Mouse (Mus musculus): Measurements from ENCODE around the gene Depdc5. TPM values are rescaled to one million over a fixed set of nuclear protein-coding genes. Genes with fewer than 3 reads are reported as not detected.
A peak's percentile ranks its signal among the peaks of the same experiment; 100 is the strongest.

Gene Depdc5
- total RNA-seq, 2 experiments from 2014 or later: 67.7 to 69.6 TPM

GRCm38 (mm10) chr5:32922906-32923305, 59.4 kb downstream of the Depdc5 start:
- peak overlapping the region; percentile 57 for H3K27ac ChIP-seq
- no peak for TF ChIP-seq CTCF (IDR thresholded peaks at IDR 0.05)
- intact Hi-C loops (cut with DNase I): no loop called here
- H3K4me3 ChIP-seq: no peak overlapping the region
- DNase-seq (ENCODE audit: extremely low spot score in 1 of 2, low spot score in 2 of 2): no peak

GRCm38 (mm10) chr5:32930761-32931160, 67.3 kb downstream of the Depdc5 start:
- peak; percentile 50 to 52 for DNase-seq (ENCODE audit: extremely low spot score in 1 of 2, low spot score in 2 of 2)
- Histone ChIP-seq H3K4me3 (no peak overlapping the region), H3K27ac (peak overlapping the region; percentile 85)
- intact Hi-C loops (cut with DNase I): loop anchor here (1.0 to 5.0 kb wide), 2 partner anchors 60 to 102 kb away; no protein-coding TSS in a partner anchor
- TF ChIP-seq CTCF (IDR thresholded peaks at IDR 0.05): no peak

GRCm38 (mm10) chr5:32934654-32935053, 71.2 kb downstream of the Depdc5 start:
- intact Hi-C loops (cut with DNase I): loop anchor here (5.0 kb wide), 1 partner anchor 98 kb away; no protein-coding TSS in a partner anchor
- peak; percentile 37 for TF ChIP-seq CTCF (IDR thresholded peaks at IDR 0.05)
- H3K27ac ChIP-seq: no peak overlapping the region
- no peak overlapping the region for H3K4me3 ChIP-seq
- DNase-seq (ENCODE audit: extremely low spot score in 1 of 2, low spot score in 2 of 2): no peak

DNA sequence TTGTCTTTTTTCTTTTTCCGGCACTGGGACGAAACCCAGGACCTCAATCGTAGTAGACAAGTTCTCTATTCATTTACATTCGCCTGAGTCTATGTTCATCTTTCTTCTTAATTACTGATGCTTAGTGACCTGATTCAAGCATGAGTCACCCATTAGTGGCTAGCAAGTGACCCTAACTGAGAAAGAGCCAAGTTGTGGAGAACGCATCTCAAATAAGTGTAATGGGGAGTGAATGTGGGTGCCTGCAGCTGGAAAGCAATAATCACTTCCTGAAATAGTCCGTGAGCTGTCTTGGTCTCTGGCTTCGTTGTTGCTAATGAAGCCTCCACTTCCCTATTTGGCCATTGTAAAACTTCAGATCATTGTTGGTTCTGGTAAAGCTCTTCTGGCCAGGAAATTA, 77.1 kb downstream of the Depdc5 start:
- intact Hi-C loops (cut with DNase I): no loop called here

DNA sequence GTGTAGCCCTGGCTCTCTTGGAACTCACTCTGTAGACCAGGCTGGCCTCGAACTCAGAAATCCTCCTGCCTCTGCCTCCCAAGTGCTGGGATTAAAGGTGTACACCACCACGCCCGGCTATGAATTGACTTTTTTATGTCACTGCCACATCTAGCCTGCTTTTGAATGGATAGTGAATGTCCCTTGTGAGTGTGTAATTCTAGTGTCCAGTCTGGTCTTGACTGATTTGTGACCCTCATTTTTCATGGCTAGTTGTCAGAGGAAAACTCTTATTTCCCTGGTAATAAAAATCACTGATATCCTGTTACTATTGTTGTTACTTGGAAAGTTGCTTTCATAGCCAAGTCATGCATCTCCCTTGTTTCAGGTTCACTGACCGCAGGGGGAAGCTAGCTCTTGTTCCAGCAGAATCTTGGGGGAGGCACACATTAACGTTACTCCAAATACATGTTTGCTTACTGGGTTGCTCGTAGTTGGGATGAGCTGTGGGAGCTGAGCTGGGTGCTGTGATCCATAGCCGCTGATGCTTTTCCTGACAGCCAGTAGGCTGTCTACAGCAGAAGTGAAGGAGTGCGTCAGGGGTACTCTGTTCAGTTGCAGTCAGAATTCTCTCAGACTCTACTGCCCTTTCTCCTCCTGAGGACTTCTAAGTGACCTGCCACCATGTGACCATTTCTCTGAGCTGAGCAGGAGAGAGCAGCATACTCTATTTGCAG, 77.9 kb downstream of the Depdc5 start:
- DNase-seq (ENCODE audit: extremely low spot score in 1 of 2, low spot score in 2 of 2): no peak
- TF ChIP-seq CTCF (IDR thresholded peaks at IDR 0.05): no peak
- intact Hi-C loops (cut with DNase I): no loop called here
- no peak overlapping the region for H3K27ac ChIP-seq
- H3K4me3 ChIP-seq: no peak overlapping the region

More for the DNA sequence above, 77.1 kb downstream of the Depdc5 start:
- no peak overlapping the region for H3K27ac ChIP-seq
- no peak overlapping the region for H3K4me3 ChIP-seq
- TF ChIP-seq CTCF (IDR thresholded peaks at IDR 0.05): no peak
- no peak for DNase-seq (ENCODE audit: extremely low spot score in 1 of 2, low spot score in 2 of 2)

DNA sequence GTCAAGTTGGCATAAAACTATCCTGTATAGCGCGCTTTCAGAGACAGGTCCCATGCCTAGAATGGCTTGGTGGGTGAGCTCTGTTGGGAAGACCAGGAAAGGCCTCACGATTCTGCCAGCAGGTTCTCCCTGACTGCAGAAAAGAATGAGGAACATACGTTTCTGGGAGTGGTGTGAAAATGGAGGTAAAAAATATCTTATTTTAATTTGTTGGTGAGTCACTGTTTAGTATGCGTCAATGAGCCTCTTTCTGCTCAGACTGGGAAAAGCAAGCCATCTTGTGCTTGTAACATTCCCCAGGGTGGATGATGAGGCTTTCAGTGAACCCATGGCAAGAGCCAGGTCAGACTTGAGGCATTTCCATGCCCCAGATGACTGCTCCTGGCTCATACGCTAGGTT, 86.6 kb downstream of the Depdc5 start:
- Histone ChIP-seq H3K27ac (peak overlapping the region; percentile 84), H3K4me3 (no peak overlapping the region)
- intact Hi-C loops (cut with DNase I): loop anchor here (1.0 to 2.0 kb wide), 2 partner anchors 41 to 69 kb away; partner anchors contain the start of gene Ywhah
- peak in 1 of 2 experiments; percentile 28 for DNase-seq (ENCODE audit: extremely low spot score in 1 of 2, low spot score in 2 of 2)
- TF ChIP-seq CTCF (IDR thresholded peaks at IDR 0.05): no peak

DNA sequence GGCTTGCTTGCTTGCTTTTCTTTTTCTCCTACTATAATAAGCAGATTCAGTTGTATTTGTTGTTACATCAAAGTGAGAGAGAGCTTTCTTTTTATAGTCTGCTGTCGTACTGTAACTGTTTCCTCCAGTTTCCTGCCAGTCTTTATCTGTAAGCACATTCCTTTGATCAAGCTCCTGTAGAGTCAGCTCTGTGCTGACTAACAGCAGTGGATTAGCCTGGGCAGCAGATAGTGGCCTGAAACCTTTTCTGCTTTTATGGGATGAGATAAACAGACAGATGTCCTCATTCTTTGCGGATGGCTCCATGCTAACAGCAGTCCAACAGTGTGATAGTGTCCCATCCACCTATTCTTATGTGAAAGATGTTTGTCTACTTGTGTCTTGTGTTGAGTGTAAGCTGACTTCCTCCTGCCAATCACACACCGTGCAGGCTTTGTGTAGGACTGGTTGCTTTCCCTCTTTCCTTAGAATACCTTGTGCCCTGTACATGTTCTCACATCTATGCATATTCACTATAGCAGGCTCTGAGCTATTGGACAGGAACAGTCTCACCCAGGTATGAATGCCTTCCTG, 87.3 kb downstream of the Depdc5 start:
- H3K4me3 ChIP-seq: no peak overlapping the region
- intact Hi-C loops (cut with DNase I): loop anchor here (1.0 to 2.0 kb wide), 2 partner anchors 41 to 68 kb away; partner anchors contain the start of gene Ywhah
- no peak for TF ChIP-seq CTCF (IDR thresholded peaks at IDR 0.05)
- H3K27ac ChIP-seq: peak overlapping the region; percentile 84
- DNase-seq (ENCODE audit: extremely low spot score in 1 of 2, low spot score in 2 of 2): no peak

- intact Hi-C loops (cut with DNase I): no loop called here
- peak overlapping the region; percentile 56 for H3K27ac ChIP-seq
- peak in 1 of 2 experiments; percentile 25 for DNase-seq (ENCODE audit: extremely low spot score in 1 of 2, low spot score in 2 of 2)
- TF ChIP-seq CTCF (IDR thresholded peaks at IDR 0.05): no peak; the same call in 1 of the 2 replicates
- H3K4me3 ChIP-seq: no peak overlapping the region
Observed at GRCm38 (mm10) chr5:32955716-32956115, 92.2 kb downstream of the Depdc5 start.

DNA sequence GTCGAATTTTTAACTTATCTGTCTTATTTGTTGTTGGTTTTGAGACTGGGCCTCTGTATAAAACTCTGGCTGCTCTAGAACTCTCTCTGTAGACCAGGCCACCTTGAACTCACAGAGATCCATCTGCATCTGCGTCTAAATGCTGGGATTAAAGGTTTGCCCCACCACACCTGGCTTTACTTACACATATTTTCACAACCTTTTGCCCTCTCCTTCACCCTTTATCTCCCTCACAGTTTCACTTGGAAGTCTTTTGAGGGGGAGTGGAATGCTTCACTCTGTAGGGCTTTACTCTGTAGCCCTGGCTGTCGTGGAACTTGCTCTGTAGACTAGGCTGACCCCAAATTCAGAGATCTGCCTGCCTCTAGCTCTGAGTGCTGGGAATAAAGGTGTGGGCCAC, 98.1 kb downstream of the Depdc5 start:
- no peak for DNase-seq (ENCODE audit: extremely low spot score in 1 of 2, low spot score in 2 of 2)
- intact Hi-C loops (cut with DNase I): no loop called here
- TF ChIP-seq CTCF (IDR thresholded peaks at IDR 0.05): no peak
- Histone ChIP-seq H3K27ac (no peak overlapping the region), H3K4me3 (no peak overlapping the region)

GRCm38 (mm10) chr5:32962581-32962980, 99.1 kb downstream of the Depdc5 start:
- Histone ChIP-seq H3K4me3 (no peak overlapping the region), H3K27ac (no peak overlapping the region)
- intact Hi-C loops (cut with DNase I): no loop called here
- DNase-seq (ENCODE audit: extremely low spot score in 1 of 2, low spot score in 2 of 2): no peak
- TF ChIP-seq CTCF (IDR thresholded peaks at IDR 0.05): no peak

GRCm38 (mm10) chr5:32976541-32976940, 113.0 kb downstream of the Depdc5 start:
- Histone ChIP-seq H3K27ac (peak overlapping the region; percentile 80), H3K4me3 (no peak overlapping the region)
- no peak for TF ChIP-seq CTCF (IDR thresholded peaks at IDR 0.05)
- DNase-seq (ENCODE audit: extremely low spot score in 1 of 2, low spot score in 2 of 2): no peak
- intact Hi-C loops (cut with DNase I): no loop called here

GRCm38 (mm10) chr5:32977179-32977578, 113.7 kb downstream of the Depdc5 start:
- no peak for TF ChIP-seq CTCF (IDR thresholded peaks at IDR 0.05)

More at GRCm38 (mm10) chr5:32977179-32977578, 113.7 kb downstream of the Depdc5 start:
- Histone ChIP-seq H3K27ac (peak overlapping the region; percentile 80), H3K4me3 (no peak overlapping the region)
- intact Hi-C loops (cut with DNase I): no loop called here
- no peak for DNase-seq (ENCODE audit: extremely low spot score in 1 of 2, low spot score in 2 of 2)
